Mouse (Mus musculus): ENCODE measurements around the gene Dnajb13. TPM values are rescaled to one million over a fixed set of nuclear protein-coding genes. Genes with fewer than 3 reads are reported as not detected.
A peak's percentile ranks its signal among the peaks of the same experiment; 100 is the strongest.

The Dnajb13 gene
- under 1 TPM in 1 of 2 experiments, not detected in 1; 0.83 TPM for total RNA-seq (2021)
- long read RNA-seq, experiment 1: 0 reads
- long read RNA-seq, experiment 2, partial matches to known transcripts: 2 of 2 reads
- long read RNA-seq, experiment 2, other reads (novel, unspliced or antisense): 0 of 2 reads

DNA sequence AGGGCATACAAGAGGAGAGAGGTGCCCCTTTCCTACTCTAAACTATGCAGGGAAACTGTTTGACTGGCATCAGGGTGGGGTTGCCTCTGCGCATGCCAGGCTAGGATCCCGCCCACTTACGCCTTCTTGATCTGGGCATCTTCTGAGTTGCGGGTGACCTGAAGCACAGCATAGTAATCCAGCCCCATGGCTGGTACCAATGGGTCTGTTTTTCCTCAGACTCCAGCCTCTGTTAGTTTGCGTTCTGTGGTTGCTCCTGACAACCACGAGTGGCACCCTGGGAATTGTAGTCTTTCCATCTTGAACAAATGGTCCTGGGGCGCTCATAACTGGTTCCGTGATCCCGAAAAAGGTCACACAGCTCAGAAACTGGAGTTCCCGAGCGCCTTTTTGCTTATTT lies at the start of gene Dnajb13:
Dnajb13 (minus strand) TSS at position 388 of the 400 bp plus-strand sequence.
- no peak for DNase-seq (ENCODE audit: low spot score in 2 of 2)

DNA sequence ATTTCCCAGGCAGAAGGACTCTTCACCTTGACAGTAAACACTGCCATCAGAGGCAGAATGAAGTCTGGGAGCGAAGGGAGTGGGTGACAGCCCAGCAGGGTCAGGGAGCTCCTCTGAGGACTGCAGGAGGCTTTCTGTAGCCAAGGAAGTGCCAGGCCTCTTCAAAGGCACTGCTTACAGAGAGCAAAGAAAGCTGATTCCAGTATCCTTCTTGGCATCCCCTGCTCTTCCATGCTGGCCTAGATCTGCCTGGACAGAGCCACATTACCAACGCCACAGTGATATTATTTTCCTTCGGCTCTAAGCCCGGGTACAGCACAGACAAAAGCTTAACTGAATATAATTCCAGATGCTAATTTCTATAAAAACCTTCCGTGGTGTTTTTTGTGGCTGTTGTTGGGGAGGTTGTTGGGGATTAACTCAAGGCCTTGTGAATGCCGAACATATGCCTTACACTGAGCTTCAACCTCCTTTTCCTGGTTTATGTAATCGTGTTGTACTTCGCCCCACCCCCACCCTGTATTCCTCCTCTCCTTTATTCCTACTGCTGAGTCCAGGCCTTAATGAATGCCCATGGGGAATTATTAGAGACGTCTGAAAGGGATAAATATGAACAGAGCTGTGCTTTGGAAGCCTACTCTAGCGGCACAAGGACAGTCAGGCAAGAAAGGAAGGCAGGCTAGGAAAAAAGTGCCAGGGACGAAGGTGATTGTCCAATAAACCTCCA lies 47.3 kb upstream of the Dnajb13 start:
- no peak for DNase-seq (ENCODE audit: low spot score in 2 of 2)

DNA sequence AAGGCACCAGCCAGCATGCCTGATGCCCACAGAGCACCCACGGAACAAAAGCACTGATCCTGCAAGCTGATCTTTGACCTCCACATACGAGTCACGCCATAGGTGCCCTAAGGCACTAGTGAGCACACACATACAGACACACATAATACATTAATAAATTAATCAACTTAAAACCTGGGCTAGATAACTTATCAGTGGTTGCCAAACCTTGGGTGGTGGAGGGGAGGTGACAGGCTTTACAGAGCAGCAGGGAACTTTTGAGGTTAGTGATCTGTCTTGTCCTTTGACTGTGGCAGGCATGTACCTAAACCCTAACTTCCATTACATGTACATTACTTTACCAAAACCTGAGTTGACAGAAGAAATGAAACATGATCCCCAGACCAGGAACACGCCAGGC lies 44.6 kb upstream of the Dnajb13 start:
- DNase-seq (ENCODE audit: low spot score in 2 of 2): no peak

DNA sequence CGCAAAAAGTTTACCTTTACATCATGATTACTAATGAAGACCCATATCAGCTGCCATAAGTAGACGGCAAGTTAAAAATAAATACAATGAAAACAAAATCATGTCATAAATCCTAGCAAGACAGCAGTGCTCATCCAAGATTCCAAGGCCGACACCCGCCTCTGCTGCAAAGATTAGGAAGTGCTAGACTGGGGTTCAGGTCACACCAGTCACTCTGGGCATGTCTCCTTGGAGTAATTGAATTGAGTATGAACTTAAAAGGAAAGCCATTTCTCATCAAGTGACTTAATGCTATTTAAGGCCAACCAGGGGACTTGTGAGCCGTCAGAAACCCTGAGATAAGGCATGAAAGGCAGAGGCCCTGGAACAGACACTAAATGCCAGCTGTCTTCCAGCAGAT lies 42.5 kb upstream of the Dnajb13 start:
- DNase-seq (ENCODE audit: low spot score in 2 of 2): peak in 1 of 2 experiments; percentile 6

DNA sequence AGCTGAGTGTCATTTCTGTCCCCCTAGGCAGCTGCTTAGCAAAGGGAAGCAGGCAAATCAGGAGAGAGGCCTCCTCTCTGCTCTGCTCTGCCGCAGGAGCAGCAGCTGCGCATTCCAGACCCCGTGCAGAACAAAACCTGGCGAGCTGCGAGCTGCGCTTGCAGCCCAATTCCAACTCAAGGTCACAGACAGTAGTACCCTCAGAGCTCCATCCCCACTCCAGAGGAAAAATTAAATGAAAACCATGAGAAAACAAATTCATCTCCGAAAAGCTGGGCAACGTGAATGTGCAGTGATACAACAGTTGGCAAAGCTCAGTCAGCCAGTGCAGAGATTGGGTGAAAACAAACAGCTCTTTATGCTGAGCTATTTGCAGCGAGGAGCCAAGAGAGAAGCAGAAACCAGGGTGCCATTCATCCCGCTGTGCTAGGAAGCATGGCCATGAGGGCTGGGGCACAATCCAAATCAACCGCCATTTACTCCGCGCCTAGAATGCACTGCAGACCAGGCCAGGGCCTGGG lies 40.7 kb upstream of the Dnajb13 start:
- DNase-seq (ENCODE audit: low spot score in 2 of 2): no peak

DNA sequence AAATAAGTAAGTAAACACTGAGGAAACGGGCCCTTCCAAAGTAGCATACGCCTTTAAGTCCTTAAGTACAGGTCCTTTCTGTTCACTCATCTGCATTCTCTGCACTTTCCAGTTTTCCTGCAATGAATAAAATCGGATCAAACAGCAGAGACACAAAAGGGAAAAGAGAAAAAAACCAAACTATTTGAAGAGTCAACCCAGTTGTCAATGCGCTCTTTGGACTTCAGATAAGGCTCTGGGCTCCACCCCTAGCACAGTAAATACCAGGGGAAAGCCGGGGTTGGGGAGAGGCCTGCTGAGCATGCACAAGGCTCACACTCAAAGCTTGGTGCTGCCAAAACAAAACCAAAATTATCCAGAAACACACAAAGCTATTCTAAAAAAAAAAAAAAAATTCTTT lies 40.2 kb upstream of the Dnajb13 start:
- no peak for DNase-seq (ENCODE audit: low spot score in 2 of 2)

DNA sequence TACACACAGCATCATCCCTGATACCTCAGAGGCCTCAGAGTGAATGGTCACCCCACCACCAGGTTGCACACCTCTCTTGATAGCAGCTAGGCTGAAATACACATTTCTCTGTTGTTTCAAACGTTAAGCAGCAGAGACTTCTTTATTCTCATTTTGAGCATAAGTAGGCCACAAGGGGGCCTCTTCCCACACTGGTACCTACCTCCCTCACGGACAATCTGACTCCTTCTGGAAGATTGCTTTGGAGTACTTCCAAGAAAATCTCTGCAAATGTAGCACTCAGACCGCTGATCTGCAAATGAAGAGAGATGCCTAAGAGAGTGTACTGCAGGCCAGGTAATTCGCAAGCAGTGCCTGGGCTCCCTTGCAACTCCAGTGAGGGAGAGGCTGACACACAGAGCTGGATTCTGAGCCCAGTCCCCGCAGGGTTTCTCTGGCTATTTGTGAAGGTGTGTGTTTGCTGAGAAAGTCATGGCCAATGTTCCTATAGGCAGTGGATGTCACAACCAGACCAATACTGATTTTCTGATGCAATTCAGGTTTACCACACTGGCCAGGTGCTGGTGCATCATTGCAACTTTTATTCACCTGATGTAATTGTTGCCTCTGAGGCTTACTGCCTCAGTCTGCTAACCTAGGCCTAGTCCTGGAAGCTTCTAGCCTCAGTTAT lies 35.7 kb upstream of the Dnajb13 start:
- no peak for DNase-seq (ENCODE audit: low spot score in 2 of 2)

DNA sequence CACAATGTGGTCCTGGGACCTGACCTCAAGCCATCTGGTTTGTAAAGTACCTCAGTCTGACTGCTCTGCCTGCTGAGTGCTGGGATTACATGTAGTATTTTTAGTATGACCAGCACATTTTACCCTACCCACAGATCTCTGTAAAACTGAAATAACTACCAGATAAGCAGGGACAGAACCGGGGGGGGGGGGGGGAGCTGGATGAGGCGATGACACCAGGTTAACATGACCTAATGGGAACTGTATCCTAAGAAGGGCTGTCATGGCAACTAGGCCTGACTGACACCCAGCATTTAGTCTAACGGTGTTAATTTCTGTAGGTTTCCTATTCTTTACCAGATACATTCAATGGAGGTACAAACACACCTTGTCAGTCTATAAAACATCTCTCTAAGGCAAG lies 35.0 kb upstream of the Dnajb13 start:
- no peak for DNase-seq (ENCODE audit: low spot score in 2 of 2)

DNA sequence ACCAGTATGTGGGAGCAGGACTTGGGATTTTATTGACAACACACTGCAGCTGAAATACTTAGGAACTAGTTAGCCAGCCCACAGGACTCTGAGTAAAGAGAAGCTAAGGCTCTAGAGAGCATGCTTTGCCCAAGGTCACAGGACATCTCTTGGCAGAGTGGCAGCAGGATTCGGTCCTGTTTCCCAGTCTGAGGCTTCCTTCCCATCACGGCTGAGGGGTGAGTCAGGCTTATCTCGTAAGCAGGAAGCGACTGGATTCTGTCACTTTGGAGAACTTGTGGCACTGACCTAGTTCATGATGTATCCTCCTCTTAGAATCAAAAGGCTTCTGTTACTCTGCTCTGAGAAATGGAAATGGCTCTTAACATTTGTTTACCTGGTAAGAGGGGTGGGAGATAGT lies 32.9 kb upstream of the Dnajb13 start:
- peak in 1 of 2 experiments; percentile 12 for DNase-seq (ENCODE audit: low spot score in 2 of 2)

DNA sequence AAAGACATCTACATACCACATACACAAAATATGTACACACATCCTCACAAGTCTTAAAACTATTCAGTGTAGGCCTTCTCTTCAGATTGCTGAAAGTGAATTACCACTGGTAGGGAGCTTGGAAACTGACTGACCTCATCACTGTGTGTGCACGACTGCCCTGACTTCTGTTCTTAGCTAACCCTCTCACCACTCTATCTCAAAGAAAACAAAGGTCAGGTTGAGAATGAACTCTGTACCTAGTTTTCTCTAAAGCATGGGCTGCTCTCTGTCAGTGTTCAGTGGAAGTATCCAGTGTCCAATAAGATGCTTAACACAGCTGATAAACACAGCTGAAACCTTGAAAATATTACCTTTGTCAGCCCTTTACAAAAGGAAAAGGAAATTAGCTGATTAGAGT lies 29.7 kb upstream of the Dnajb13 start:
- no peak for DNase-seq (ENCODE audit: low spot score in 2 of 2)

DNA sequence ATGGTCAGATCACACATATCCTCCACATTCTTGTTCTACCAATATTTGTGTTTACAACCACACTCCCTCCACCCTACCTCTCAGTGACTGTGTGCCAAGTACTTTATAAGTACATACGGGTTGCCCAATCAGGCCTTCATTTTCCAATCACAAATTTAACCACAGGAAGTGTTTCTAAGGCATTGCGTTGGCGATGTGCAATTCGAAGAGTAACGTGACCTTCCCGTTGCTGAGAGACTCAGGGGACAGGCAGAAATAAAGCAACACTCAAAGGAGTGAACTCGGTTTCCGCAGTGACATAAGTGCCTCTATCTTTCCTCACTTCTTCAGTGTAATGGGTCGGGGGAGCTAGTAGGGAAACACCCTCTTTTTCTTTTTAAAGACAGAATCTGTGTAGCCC lies 24.8 kb upstream of the Dnajb13 start:
- DNase-seq (ENCODE audit: low spot score in 2 of 2): no peak

DNA sequence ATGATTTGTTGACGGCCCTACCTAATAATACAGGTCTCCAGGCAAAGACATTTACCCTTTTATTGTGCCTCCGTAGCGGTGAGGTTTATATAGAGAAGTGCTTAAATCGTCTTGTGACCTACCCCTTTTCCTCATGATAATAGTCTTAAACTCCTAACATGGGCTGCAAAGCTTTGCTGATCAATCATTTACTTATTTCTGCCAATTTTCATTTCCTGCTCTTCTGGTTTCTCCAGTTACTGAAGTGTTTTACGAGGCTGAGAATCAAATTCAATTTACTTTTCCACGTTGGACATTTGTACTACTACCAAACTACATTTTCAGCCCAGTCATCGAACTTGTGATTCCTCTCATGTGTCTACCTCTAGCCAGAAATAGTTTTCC lies 22.8 kb upstream of the Dnajb13 start:
- DNase-seq (ENCODE audit: low spot score in 2 of 2): no peak

DNA sequence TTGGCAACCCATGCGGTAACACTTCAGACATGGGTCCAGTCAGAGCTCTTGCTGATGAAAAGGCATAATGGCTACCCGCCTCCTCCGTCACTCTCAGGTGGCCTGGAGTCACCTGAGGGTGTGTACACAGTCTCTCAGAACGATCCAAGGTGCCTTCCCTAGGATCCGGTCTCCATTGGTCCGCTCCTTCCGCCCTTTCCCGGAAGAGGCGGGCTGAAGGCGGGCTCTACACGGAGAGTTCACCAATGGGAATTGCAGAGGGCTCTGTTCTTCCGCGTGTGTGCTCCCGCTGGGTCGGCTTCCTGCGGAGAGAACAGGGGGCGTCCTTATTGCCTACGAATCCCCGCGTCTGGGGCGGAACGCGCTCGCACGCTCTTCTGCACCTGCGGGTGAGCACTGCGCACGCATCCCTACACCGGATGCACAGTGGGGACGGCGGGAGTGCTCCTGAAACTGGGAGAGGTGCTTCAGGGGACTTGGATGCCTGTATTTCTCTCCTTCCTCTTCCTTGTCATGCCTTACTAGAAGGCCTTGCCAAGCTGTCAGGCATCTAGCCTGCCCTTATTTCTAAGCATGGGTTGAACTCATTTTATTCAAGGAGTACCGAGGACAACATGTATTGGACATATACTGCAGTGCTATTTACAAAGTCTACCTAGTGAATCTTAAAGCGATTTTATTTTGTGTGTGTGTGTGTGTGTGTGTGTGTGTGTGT lies 22.2 kb upstream of the Dnajb13 start, which contains the start of gene Coa4:
Coa4 (plus strand) TSS at position 268 of the 715 bp plus-strand sequence.
- peak; percentile 66 to 68 for DNase-seq (ENCODE audit: low spot score in 2 of 2)

DNA sequence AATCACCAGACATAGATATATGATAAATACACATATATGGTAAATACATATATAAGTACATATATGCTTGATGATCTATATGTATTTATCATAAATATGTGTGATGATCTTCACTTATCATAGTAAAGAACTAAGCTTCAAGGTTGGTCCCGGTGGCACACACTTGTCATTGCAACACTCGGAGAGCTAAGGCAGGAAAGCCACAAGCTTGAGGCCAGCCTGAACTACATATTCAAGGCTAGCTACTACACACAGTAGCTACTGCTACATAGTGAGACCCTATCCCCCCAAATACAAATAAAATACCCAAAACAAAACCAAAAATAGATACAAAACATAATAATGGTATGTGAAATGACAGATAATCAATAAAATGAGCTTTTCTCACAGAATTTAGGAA lies 21.1 kb upstream of the Dnajb13 start:
- no peak for DNase-seq (ENCODE audit: low spot score in 2 of 2)

DNA sequence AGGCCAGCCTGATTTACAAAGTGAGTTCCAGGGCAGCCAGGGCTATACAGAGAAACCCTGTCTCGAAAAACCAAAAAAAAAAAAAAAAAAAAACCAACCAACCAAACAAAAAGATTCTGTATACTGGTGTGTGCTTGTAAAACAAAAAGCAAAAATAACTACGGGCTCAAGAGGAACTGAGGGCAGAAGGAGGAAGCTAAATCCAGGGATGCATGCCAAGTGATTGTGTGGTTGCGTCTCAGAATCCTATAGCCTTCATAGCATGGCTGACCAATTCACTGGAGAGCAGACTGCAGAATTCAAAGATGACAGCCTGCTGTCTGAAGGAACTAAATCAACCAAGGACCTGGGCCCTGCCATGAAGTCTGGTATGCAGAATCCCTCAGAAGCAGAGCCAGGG lies 19.5 kb upstream of the Dnajb13 start:
- DNase-seq (ENCODE audit: low spot score in 2 of 2): no peak

DNA sequence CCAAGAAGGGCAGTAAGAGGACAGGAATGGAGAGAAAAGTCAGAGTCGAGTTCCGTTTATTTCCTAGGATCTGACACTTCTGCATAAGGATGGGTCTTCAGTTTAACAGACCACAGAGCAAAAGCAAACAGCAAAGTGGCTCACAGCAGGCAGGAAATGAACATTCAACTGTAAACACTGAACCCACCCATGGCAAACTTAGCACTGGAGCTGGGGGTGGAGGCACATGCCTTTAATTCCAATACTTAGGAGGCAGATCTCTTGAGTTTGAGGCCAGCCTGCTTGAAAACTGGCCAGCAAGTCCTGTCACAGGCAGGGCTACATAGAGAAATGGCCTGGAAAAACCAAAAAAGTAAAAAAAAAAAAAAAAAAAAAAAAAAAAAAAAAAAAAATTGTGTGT lies 18.7 kb upstream of the Dnajb13 start:
- DNase-seq (ENCODE audit: low spot score in 2 of 2): no peak

DNA sequence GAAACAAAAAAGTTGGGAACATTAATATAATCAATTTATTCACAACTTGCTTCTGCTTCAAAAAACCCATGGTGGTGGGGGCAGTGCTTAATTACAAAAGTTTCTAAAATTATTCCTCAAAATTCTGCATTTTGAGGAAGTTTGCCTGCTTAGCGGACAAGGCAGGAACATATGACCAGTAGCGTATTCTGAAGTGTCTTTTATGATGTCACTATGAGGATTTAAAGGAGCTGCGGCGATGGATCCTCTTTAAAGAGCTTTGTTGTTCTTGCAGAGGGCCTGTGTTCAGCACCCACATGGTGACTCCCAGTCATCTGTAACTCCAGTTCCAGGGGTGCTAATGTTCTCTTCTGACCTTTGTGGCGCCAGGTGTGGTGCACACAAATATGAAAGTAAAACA lies 16.0 kb upstream of the Dnajb13 start:
- DNase-seq (ENCODE audit: low spot score in 2 of 2): no peak

DNA sequence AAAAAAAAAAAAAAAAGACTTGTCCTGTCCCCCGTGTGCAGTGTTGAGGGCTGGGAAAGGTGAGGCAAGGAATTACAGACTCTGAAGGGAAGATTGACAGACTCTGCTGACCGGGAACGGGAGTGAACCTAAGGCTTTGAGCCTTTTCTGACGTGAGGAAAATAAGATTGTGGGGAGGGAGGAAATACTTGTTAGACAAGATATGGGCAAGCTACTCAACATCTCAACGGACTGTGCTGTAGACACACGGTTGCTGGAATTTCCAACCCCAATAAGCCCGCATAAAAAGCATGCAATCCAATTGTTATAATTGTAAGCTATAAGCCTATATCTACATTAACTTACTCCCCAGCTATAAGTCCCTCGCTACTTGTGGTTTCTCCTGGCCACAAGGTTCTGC lies 9.9 kb upstream of the Dnajb13 start:
- no peak for DNase-seq (ENCODE audit: low spot score in 2 of 2)

DNA sequence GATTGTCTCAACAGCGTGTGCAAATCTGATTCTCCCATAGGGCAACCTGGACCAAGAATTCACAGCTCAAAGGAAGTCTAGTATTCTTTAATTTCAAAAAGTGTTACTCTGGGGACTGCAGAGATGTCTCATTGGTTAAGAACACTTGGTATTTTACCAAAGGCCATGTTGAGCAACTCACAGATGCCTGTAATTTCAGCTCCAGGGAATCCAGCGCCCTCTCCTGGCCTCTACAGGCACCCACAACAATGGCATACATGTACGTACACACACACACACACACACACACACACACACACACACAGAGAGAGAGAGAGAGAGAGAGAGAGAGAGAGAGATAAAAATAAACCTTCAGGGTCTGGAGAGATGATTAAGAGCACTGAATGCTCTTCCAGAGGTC lies 7.5 kb upstream of the Dnajb13 start:
- no peak for DNase-seq (ENCODE audit: low spot score in 2 of 2)

DNA sequence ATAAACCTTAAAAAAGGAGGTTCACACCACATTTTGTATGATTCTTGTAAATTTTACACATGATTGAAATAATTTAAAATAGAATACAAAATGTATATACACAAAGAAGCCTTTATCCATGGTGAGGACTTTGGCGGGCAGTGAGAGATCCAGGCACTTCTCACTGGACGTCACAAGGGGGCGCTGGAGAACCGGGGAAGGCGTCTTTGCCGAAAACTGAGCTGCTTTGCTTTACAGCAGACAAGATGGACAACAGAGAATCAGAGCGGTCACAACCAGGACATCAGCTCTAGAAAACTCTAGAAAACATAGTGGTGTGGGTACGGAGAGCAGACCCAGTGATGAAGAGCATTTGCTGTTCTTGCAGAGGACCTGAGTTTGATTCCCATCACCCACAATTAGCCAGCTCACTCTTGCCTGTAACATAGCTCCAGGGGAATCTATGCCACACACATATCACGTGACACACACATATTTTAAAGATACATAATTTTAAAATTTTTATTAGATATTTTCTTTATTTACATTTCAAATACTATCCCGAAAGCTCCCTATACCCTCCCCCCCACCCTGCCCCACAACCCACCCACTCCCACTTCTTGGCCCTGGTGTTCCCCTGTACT lies 6.0 kb upstream of the Dnajb13 start:
- peak; percentile 88 to 91 for DNase-seq (ENCODE audit: low spot score in 2 of 2)

DNA sequence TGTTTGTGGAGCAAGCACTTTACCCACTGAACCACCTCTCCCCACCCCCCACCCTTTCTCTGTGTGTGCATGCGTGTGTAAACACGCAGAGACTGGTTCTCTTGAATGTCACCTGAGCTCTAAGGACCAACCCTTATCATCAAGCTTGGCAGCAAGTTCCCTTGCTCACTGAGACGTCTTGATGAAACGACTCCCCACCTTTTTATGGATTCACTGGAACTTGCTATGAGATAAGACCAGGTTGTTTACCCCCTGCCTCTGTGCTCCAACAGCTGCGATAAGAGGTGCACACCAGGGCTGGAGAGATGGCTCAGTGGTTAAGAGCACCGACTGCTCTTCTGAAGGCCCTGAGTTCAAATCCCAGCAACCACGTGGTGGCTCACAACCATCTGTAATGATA lies 5.4 kb upstream of the Dnajb13 start:
- DNase-seq (ENCODE audit: low spot score in 2 of 2): no peak
